Mouse (Mus musculus): ENCODE results near the gene Mex3d.
A peak's percentile ranks its signal among the peaks of the same experiment; 100 is the strongest.

The Mex3d gene

GRCm38 (mm10) chr10:80386735-80387471 lies 556 bp downstream of the Mex3d start:
- peak; percentile 42 for DNase-seq (ENCODE audit: low read depth, low spot score)

- DNase-seq (ENCODE audit: low read depth, low spot score), result no peak
Observed at GRCm38 (mm10) chr10:80385811-80386734, 1.4 kb downstream of the Mex3d start.

GRCm38 (mm10) chr10:80385310-80385709 lies 2.1 kb downstream of the Mex3d start:
- no peak for DNase-seq (ENCODE audit: low read depth, low spot score)

- no peak for DNase-seq (ENCODE audit: low read depth, low spot score)
Observed at GRCm38 (mm10) chr10:80384709-80385108, 2.8 kb downstream of the Mex3d start.

GRCm38 (mm10) chr10:80384115-80384639 lies 3.3 kb downstream of the Mex3d start:
- DNase-seq (ENCODE audit: low read depth, low spot score), result no peak

GRCm38 (mm10) chr10:80383431-80383830 lies 4.0 kb downstream of the Mex3d start:
- DNase-seq (ENCODE audit: low read depth, low spot score), result no peak

GRCm38 (mm10) chr10:80382641-80383365 lies 4.7 kb downstream of the Mex3d start:
- DNase-seq (ENCODE audit: low read depth, low spot score), result no peak

- peak; percentile 42 for DNase-seq (ENCODE audit: low read depth, low spot score)
Observed at GRCm38 (mm10) chr10:80377716-80378115, 9.7 kb downstream of the Mex3d start.

GRCm38 (mm10) chr10:80376160-80376559 lies 11.3 kb downstream of the Mex3d start:
- peak; percentile 90 for DNase-seq (ENCODE audit: low read depth, low spot score)

GRCm38 (mm10) chr10:80374063-80374462 lies 13.4 kb downstream of the Mex3d start:
- peak; percentile 50 for DNase-seq (ENCODE audit: low read depth, low spot score)

GRCm38 (mm10) chr10:80372706-80373105 lies 14.8 kb downstream of the Mex3d start:
- no peak for DNase-seq (ENCODE audit: low read depth, low spot score)

- no peak for DNase-seq (ENCODE audit: low read depth, low spot score)
Observed at GRCm38 (mm10) chr10:80371983-80372382, 15.5 kb downstream of the Mex3d start.

GRCm38 (mm10) chr10:80371411-80371966 lies 16.0 kb downstream of the Mex3d start:
- DNase-seq (ENCODE audit: low read depth, low spot score), result peak; percentile 48

GRCm38 (mm10) chr10:80369995-80370747 lies 17.3 kb downstream of the Mex3d start:
- peak; percentile 42 for DNase-seq (ENCODE audit: low read depth, low spot score)

GRCm38 (mm10) chr10:80368392-80368791 lies 19.1 kb downstream of the Mex3d start:
- peak; percentile 50 for DNase-seq (ENCODE audit: low read depth, low spot score)

- peak; percentile 44 for DNase-seq (ENCODE audit: low read depth, low spot score)
Observed at GRCm38 (mm10) chr10:80367954-80368353, 19.5 kb downstream of the Mex3d start.

GRCm38 (mm10) chr10:80365736-80366135 lies 21.7 kb downstream of the Mex3d start:
- no peak for DNase-seq (ENCODE audit: low read depth, low spot score)

GRCm38 (mm10) chr10:80363734-80364133 lies 23.7 kb downstream of the Mex3d start:
- DNase-seq (ENCODE audit: low read depth, low spot score), result no peak

- no peak for DNase-seq (ENCODE audit: low read depth, low spot score)
Observed at GRCm38 (mm10) chr10:80357994-80358639, 29.3 kb downstream of the Mex3d start.

- DNase-seq (ENCODE audit: low read depth, low spot score), result no peak
Observed at GRCm38 (mm10) chr10:80357336-80357735, 30.1 kb downstream of the Mex3d start.
